Mouse (Mus musculus): ENCODE measurements around the gene Axin1. TPM values are rescaled to one million over a fixed set of nuclear protein-coding genes. Genes with fewer than 3 reads are reported as not detected.

The Axin1 gene
- total and polyA plus RNA-seq, 3 experiments, result 27.8 to 38.8 (median 28.5) TPM

DNA sequence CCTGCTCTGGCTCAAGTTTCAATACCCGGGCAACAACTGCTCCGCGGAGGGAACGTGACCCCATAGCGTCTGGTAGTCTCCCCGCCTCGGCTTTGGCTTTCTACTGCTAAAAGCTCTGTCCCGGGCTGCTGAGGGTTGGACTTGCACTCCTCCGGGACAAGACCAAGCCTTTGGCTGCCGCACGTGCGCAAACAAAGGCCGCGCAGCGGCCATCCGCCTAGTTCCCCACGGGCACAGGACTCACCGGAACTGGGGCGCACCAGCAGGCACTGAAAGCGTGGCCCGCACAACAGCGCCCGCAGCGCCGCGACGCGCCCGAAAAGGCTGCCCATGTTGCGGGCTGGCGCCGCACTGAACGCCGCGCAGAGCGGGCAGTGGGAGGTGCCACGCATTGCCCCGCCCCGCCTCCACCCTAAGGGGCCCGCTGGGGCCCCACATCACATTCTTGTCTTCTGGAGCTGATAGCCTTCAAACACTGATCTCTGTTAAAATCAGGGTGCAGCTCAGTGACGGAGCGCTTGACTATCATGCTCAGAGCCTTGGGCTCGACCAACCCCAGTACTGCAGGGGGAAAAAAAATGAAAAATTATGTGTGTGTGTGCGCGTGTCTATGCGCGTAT lies 43.3 kb upstream of the Axin1 start, which contains the start of gene Nme4:
Gene Nme4 (minus strand): TSS at position 482 of the 620 bp plus-strand sequence.
- Histone ChIP-seq H3K27me3 (replicated peaks) (peaks cover 22% of the 10 kb centered on the region), H3K27ac (ENCODE audit: insufficient read depth, low read depth) (no peak within 1 kb of the TSS), H3K4me2 (ENCODE audit: insufficient read depth, low read depth, poor library complexity, severe bottlenecking) (no peak within 1 kb of the TSS), H3K4me1 (ENCODE audit: control insufficient read depth in 1 of 2, insufficient read depth in 2 of 2) (0 out of 4 replicates have a peak, but pooled peaks cover 0 to 3% of the 10 kb centered on the region in 2 experiments), H3K4me3 (replicated peaks in 1 of 3; ENCODE audit: low read depth in 2 of 3, low read length in 2 of 3, poor library complexity in 1 of 3) (no peak within 1 kb of the TSS), H3K79me2 (replicated peaks; ENCODE audit: control insufficient read depth, extremely low read depth, insufficient read depth, poor library complexity, severe bottlenecking) (no peaks in the 10 kb centered on the region), H3K36me3 (replicated peaks in 1 of 2; ENCODE audit: control insufficient read depth in 1 of 2, insufficient read depth in 1 of 2, low read length in 1 of 2) (no peaks in the 10 kb centered on the region), H3K9me3 (replicated peaks; ENCODE audit: low read length) (peaks cover 6% of the 10 kb centered on the region), H3K9ac (ENCODE audit: insufficient read depth, low read depth) (no peak within 1 kb of the TSS)
- DNase-seq (ENCODE audit: extremely low read depth), result no peak
- in situ Hi-C loops (cut with MboI; ENCODE audit: low pct_ligation_motif_present, low pct_unique_long_range_greater_than_20kb, low sequenced_read_pairs), result no loop called here
- TF ChIP-seq MAFK (IDR thresholded peaks at IDR 0.05; ENCODE audit: insufficient replicate concordance, low read length), result no peak
- no peak for TF ChIP-seq RAD21 (IDR thresholded peaks at IDR 0.05; ENCODE audit: low read depth, low read length)
- no peak for TF ChIP-seq POLR2AphosphoS2 (IDR thresholded peaks at IDR 0.05; ENCODE audit: low read depth, low read length)
- TF ChIP-seq ETS1 (conservative IDR thresholded peaks at IDR 0.05; ENCODE audit: low read depth, low read length), result no peak
- no peak for TF ChIP-seq ZMIZ1 (IDR thresholded peaks at IDR 0.05; ENCODE audit: low read depth, low read length)
- TF ChIP-seq SMC3 (IDR thresholded peaks at IDR 0.05; ENCODE audit: low read depth, low read length), result no peak
- no peak for TF ChIP-seq BHLHE40 (IDR thresholded peaks at IDR 0.05; ENCODE audit: low read depth, low read length)
- TF ChIP-seq ZNF384 (IDR thresholded peaks at IDR 0.05; ENCODE audit: low read depth, low read length), result no peak
- TF ChIP-seq MEF2A (IDR thresholded peaks at IDR 0.05; ENCODE audit: borderline replicate concordance, low read depth, low read length), result no peak
- no peak for TF ChIP-seq SIN3A (IDR thresholded peaks at IDR 0.05; ENCODE audit: low read length)
- dilution Hi-C loops (cut with MboI; ENCODE audit: extremely low pct_ligation_motif_present, extremely low pct_unique_long_range_greater_than_20kb, low sequenced_read_pairs), result no loop called here

DNA sequence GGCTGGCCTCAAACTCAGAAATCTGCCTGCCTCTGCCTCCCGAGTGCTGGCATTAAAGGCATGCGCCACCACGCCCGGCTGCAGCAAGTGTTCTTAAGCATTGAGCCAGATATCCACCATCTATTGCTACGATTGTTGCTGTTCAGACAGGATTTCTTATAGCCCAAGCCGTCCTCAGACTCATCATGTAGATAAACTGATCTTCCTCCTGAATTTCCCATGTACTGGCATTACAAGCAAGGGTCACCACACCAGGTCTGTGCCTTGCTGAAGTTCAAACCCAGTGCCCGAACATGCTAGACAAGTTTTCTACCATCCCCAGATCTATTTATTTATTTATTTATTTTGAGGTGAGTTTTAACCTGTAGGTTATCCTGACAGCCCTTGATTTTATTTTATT lies 40.0 kb upstream of the Axin1 start:
- peaks cover 0 to 3% of the 10 kb centered on the region in 2 experiments; a peak in 1 of 4 replicates for H3K4me1 ChIP-seq (ENCODE audit: control insufficient read depth in 1 of 2, insufficient read depth in 2 of 2)
- H3K27me3 ChIP-seq (replicated peaks), result peaks cover 18% of the 10 kb centered on the region
- TF ChIP-seq POLR2AphosphoS2 (IDR thresholded peaks at IDR 0.05; ENCODE audit: low read depth, low read length), result no peak
- TF ChIP-seq MAZ (IDR thresholded peaks at IDR 0.05; ENCODE audit: low read depth, low read length), result no peak
- no peak for TF ChIP-seq USF1 (IDR thresholded peaks at IDR 0.05; ENCODE audit: low read depth, low read length)
- TF ChIP-seq TBP (conservative IDR thresholded peaks at IDR 0.05; ENCODE audit: low read depth, low read length), result no peak
- TF ChIP-seq CHD2 (IDR thresholded peaks at IDR 0.05; ENCODE audit: low read length), result no peak
- no peak for TF ChIP-seq USF2 (conservative IDR thresholded peaks at IDR 0.05; ENCODE audit: low read depth, low read length)
- TF ChIP-seq ETS1 (conservative IDR thresholded peaks at IDR 0.05; ENCODE audit: low read depth, low read length), result no peak
- TF ChIP-seq UBTF (IDR thresholded peaks at IDR 0.05; ENCODE audit: low read depth, low read length), result no peak
- no peak for TF ChIP-seq BHLHE40 (IDR thresholded peaks at IDR 0.05; ENCODE audit: low read depth, low read length)
- TF ChIP-seq POLR2A (IDR thresholded peaks at IDR 0.05; ENCODE audit: low read depth, low read length), result no peak
- no peak for TF ChIP-seq ELF1 (IDR thresholded peaks at IDR 0.05; ENCODE audit: low read depth, low read length)
- no peak for TF ChIP-seq GABPA (IDR thresholded peaks at IDR 0.05; ENCODE audit: insufficient replicate concordance, low read depth, low read length)
- no peak for TF ChIP-seq JUND (conservative IDR thresholded peaks at IDR 0.05; ENCODE audit: low read depth, low read length)
- TF ChIP-seq ZMIZ1 (IDR thresholded peaks at IDR 0.05; ENCODE audit: low read depth, low read length), result no peak
- TF ChIP-seq MAFK (IDR thresholded peaks at IDR 0.05; ENCODE audit: insufficient replicate concordance, low read length), result no peak
- no peak for TF ChIP-seq RAD21 (IDR thresholded peaks at IDR 0.05; ENCODE audit: low read depth, low read length)

More for the DNA sequence above, 40.0 kb upstream of the Axin1 start:
- no peak overlapping the region for H3K4me2 ChIP-seq (ENCODE audit: insufficient read depth, low read depth, poor library complexity, severe bottlenecking)
- no peak overlapping the region for H3K4me3 ChIP-seq (replicated peaks in 1 of 3; ENCODE audit: low read depth in 2 of 3, low read length in 2 of 3, poor library complexity in 1 of 3)
- dilution Hi-C loops (cut with MboI; ENCODE audit: extremely low pct_ligation_motif_present, extremely low pct_unique_long_range_greater_than_20kb, low sequenced_read_pairs) (no loop called here), in situ Hi-C loops (cut with MboI; ENCODE audit: low pct_ligation_motif_present, low pct_unique_long_range_greater_than_20kb, low sequenced_read_pairs) (no loop called here)
- no peaks in the 10 kb centered on the region for H3K79me2 ChIP-seq (replicated peaks; ENCODE audit: control insufficient read depth, extremely low read depth, insufficient read depth, poor library complexity, severe bottlenecking)
- H3K9ac ChIP-seq (ENCODE audit: insufficient read depth, low read depth), result no peak overlapping the region
- no peak overlapping the region for H3K27ac ChIP-seq (ENCODE audit: insufficient read depth, low read depth)
- DNase-seq (ENCODE audit: extremely low read depth), result no peak
- H3K9me3 ChIP-seq (replicated peaks; ENCODE audit: low read length), result no peaks in the 10 kb centered on the region
- no peaks in the 10 kb centered on the region for H3K36me3 ChIP-seq (replicated peaks in 1 of 2; ENCODE audit: control insufficient read depth in 1 of 2, insufficient read depth in 1 of 2, low read length in 1 of 2)

All from CH12.LX (cell line).